Mouse (Mus musculus) megakaryocyte, adult 5-6 weeks (primary cell): ENCODE data around the gene Gnptab. TPM values are rescaled to one million over a fixed set of nuclear protein-coding genes. Genes with fewer than 3 reads are reported as not detected.
"Not testable (repeated sequence)": the region's sequence is repeated elsewhere in the genome, so short reads cannot be mapped to it uniquely, and the experiment has no call there.

ENCODE experiments used
- ATAC-seq: 2 replicates; pipeline ENCODE4 v1.8.0; 2016; ENCODE audit warnings: mild to moderate bottlenecking, inconsistent platforms; ENCODE audit not compliant: poor library complexity, severe bottlenecking
- total RNA-seq, 2 experiments: library from RNA; stranded (forward) in 1 of 2; stranded (reverse) in 1 of 2; fragments of 153-499, 151-499 nt in 1 of 2; fragments of 221-1000, 200-1000 nt in 1 of 2; gene quantifications; 2 replicates each; pipeline versions ENCODE4 v1.2.3 to v1.2.4; 2015 to 2017

Gnptab gene
- total RNA-seq, 2 experiments from 2014 or later, result 29.4 to 57.4 TPM

GRCm38 (mm10) chr10:88407875-88408631 is 29.1 kb downstream of the Gnptab start:
- ATAC-seq, result no peak

- ATAC-seq, result peak; percentile 29; the same call in 1 of the 2 replicates
These were observed 30.8 kb downstream of the Gnptab start for GRCm38 (mm10) chr10:88409751-88410150.

GRCm38 (mm10) chr10:88412290-88412995 is 33.5 kb downstream of the Gnptab start:
- ATAC-seq, result peak; percentile 47

GRCm38 (mm10) chr10:88417686-88418085 is 38.8 kb downstream of the Gnptab start:
- peak; percentile 77 for ATAC-seq

- peak; percentile 14 for ATAC-seq
These were observed 41.2 kb downstream of the Gnptab start for GRCm38 (mm10) chr10:88420141-88420541.

- ATAC-seq, result peak; percentile 62
These were observed 41.9 kb downstream of the Gnptab start for GRCm38 (mm10) chr10:88420655-88421435.

- ATAC-seq, result peak; percentile 82
These were observed 47.4 kb downstream of the Gnptab start for GRCm38 (mm10) chr10:88426158-88426816.

- ATAC-seq, result no peak
These were observed 48.0 kb downstream of the Gnptab start for GRCm38 (mm10) chr10:88426896-88427295.

- peak; percentile 78 for ATAC-seq
These were observed 49.1 kb downstream of the Gnptab start for GRCm38 (mm10) chr10:88427998-88428397.

GRCm38 (mm10) chr10:88441224-88441623 is 62.3 kb downstream of the Gnptab start:
- ATAC-seq, result peak; percentile 85

- no peak for ATAC-seq
These were observed 72.3 kb downstream of the Gnptab start for GRCm38 (mm10) chr10:88451221-88451620.

- no peak for ATAC-seq
These were observed 73.1 kb downstream of the Gnptab start for GRCm38 (mm10) chr10:88451990-88452389.

GRCm38 (mm10) chr10:88457816-88458215 is 78.9 kb downstream of the Gnptab start:
- ATAC-seq, result no peak

- ATAC-seq, result no peak
These were observed 80.6 kb downstream of the Gnptab start, which contains the start of gene Sycp3 for GRCm38 (mm10) chr10:88459502-88459992. Gene Sycp3 (plus strand): TSS chr10:88459569.

GRCm38 (mm10) chr10:88460122-88460820 is 81.3 kb downstream of the Gnptab start:
- no peak for ATAC-seq

GRCm38 (mm10) chr10:88482866-88483265 is 103.9 kb downstream of the Gnptab start:
- ATAC-seq, result not testable (repeated sequence)

- no peak for ATAC-seq
These were observed 109.7 kb downstream of the Gnptab start for GRCm38 (mm10) chr10:88488629-88489028.

- peak; percentile 87 for ATAC-seq
These were observed 112.7 kb downstream of the Gnptab start for GRCm38 (mm10) chr10:88491632-88492031.

- ATAC-seq, result peak; percentile 30; the same call in 1 of the 2 replicates
These were observed 113.7 kb downstream of the Gnptab start for GRCm38 (mm10) chr10:88492658-88493057.
